Mouse (Mus musculus): ENCODE measurements around the gene Anxa8. TPM values are rescaled to one million over a fixed set of nuclear protein-coding genes. Genes with fewer than 3 reads are reported as not detected.

Gene Anxa8
- 4.9 and 6.2 TPM in 2 replicates for polyA plus RNA-seq (2012; rRNA removed)

DNA sequence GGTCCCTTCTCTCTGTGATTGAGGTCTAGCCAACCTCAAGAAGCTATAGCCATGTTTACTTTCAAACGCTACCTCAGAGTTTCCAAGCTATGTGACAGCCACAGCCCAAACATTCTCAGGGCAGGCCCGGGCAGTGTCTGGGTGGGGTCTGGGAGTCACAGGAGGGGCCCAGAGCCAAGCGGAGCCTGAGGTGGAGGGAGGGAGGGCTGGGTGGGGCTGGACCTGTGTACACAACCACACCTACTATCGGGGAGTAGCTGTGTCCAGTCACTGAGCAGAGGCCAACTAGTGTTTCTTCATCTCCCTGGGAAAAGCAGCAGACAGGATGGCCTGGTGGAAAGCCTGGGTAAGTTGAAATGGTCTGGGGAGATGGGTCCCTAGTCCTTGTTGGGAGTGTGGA, at the start of gene Anxa8:
TSS of gene Anxa8 (plus strand) at position 251 of the 400 bp plus-strand sequence.
- H3K27me3 ChIP-seq (ENCODE audit: control insufficient read depth, insufficient read depth, low read length) = no peaks in the 10 kb centered on the region
- H3K4me3 ChIP-seq (ENCODE audit: control insufficient read depth, insufficient read depth, low read length) = no peak within 1 kb of the TSS
- no peak within 1 kb of the TSS for H3K27ac ChIP-seq (ENCODE audit: control insufficient read depth, insufficient read depth, low read length)
- no peaks in the 10 kb centered on the region for H3K36me3 ChIP-seq (ENCODE audit: control insufficient read depth, insufficient read depth, low read length)
- TF ChIP-seq CTCF (IDR thresholded peaks at IDR 0.05; ENCODE audit: borderline replicate concordance, control insufficient read depth, extremely low read depth, insufficient read depth, low read length, poor library complexity) (no peak), POLR2A (IDR thresholded peaks at IDR 0.05; ENCODE audit: control insufficient read depth, extremely low read depth, insufficient read depth, low read length, poor library complexity) (no peak)
- 77% methylated on average over 4 of the region's 4 CpGs for WGBS
- no peak for DNase-seq
- H3K4me1 ChIP-seq (replicated peaks; ENCODE audit: control insufficient read depth, insufficient read depth, low read length) = no peaks in the 10 kb centered on the region

GRCm38 (mm10) chr14:34041241-34041640, 44.5 kb upstream of the Anxa8 start:
- no peak overlapping the region for H3K4me3 ChIP-seq (ENCODE audit: control insufficient read depth, insufficient read depth, low read length)
- H3K27me3 ChIP-seq (ENCODE audit: control insufficient read depth, insufficient read depth, low read length) = no peaks in the 10 kb centered on the region
- DNase-seq = no peak
- H3K27ac ChIP-seq (ENCODE audit: control insufficient read depth, insufficient read depth, low read length) = no peak overlapping the region
- 91% methylated on average over 4 of the region's 4 CpGs for WGBS
- no peak for TF ChIP-seq POLR2A (IDR thresholded peaks at IDR 0.05; ENCODE audit: control insufficient read depth, extremely low read depth, insufficient read depth, low read length, poor library complexity)
- TF ChIP-seq CTCF (IDR thresholded peaks at IDR 0.05; ENCODE audit: borderline replicate concordance, control insufficient read depth, extremely low read depth, insufficient read depth, low read length, poor library complexity) = no peak
- no peaks in the 10 kb centered on the region for H3K36me3 ChIP-seq (ENCODE audit: control insufficient read depth, insufficient read depth, low read length)
- no peaks in the 10 kb centered on the region for H3K4me1 ChIP-seq (replicated peaks; ENCODE audit: control insufficient read depth, insufficient read depth, low read length)

GRCm38 (mm10) chr14:34043341-34043740, 42.4 kb upstream of the Anxa8 start:
- Histone ChIP-seq H3K4me1 (replicated peaks; ENCODE audit: control insufficient read depth, insufficient read depth, low read length) (no peaks in the 10 kb centered on the region), H3K4me3 (ENCODE audit: control insufficient read depth, insufficient read depth, low read length) (no peak overlapping the region), H3K27ac (ENCODE audit: control insufficient read depth, insufficient read depth, low read length) (no peak overlapping the region), H3K27me3 (ENCODE audit: control insufficient read depth, insufficient read depth, low read length) (no peaks in the 10 kb centered on the region), H3K36me3 (ENCODE audit: control insufficient read depth, insufficient read depth, low read length) (no peaks in the 10 kb centered on the region)
- 73% methylated on average over 3 of the region's 3 CpGs for WGBS
- TF ChIP-seq CTCF (IDR thresholded peaks at IDR 0.05; ENCODE audit: borderline replicate concordance, control insufficient read depth, extremely low read depth, insufficient read depth, low read length, poor library complexity) = no peak
- TF ChIP-seq POLR2A (IDR thresholded peaks at IDR 0.05; ENCODE audit: control insufficient read depth, extremely low read depth, insufficient read depth, low read length, poor library complexity) = no peak
- DNase-seq = no peak

DNA sequence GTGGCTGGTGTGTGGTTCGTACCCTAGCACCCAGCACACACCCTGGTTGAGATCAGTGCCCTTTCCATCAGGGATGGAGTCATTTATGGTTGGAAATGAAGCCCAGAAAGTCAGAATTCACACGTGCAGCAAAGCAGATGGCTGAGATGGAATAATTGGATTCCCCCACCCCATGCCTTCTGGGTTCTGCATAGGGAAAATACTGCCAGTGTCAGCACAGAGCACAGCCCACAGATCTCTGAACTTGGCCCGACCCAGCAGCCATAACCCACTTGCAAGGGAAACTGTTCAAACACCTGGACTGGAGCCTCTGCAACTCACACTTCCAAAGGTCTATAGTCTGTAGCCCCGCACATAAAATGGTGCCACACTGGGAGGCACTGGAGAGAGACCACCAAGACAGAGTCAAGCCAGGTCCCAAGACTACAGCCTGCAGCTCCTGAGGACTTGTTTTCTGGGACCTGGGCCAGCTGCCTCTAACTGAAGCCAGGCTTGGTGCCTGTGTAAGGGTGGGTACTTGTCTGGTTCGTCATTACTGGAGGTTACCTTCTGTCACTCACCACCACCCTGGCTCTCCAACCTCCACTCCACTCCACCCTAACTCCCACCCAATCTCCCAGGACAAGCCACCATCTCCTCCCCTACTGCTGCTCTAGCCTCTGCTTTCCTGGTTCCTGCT, 35.5 kb upstream of the Anxa8 start:
- no peaks in the 10 kb centered on the region for H3K36me3 ChIP-seq (ENCODE audit: control insufficient read depth, insufficient read depth, low read length)
- H3K27ac ChIP-seq (ENCODE audit: control insufficient read depth, insufficient read depth, low read length) = no peak overlapping the region
- no peak overlapping the region for H3K4me3 ChIP-seq (ENCODE audit: control insufficient read depth, insufficient read depth, low read length)
- WGBS = 76% methylated on average over 5 of the region's 5 CpGs
- no peaks in the 10 kb centered on the region for H3K27me3 ChIP-seq (ENCODE audit: control insufficient read depth, insufficient read depth, low read length)
- H3K4me1 ChIP-seq (replicated peaks; ENCODE audit: control insufficient read depth, insufficient read depth, low read length) = no peaks in the 10 kb centered on the region
- DNase-seq = no peak
- TF ChIP-seq CTCF (IDR thresholded peaks at IDR 0.05; ENCODE audit: borderline replicate concordance, control insufficient read depth, extremely low read depth, insufficient read depth, low read length, poor library complexity) = no peak
- no peak for TF ChIP-seq POLR2A (IDR thresholded peaks at IDR 0.05; ENCODE audit: control insufficient read depth, extremely low read depth, insufficient read depth, low read length, poor library complexity)

DNA sequence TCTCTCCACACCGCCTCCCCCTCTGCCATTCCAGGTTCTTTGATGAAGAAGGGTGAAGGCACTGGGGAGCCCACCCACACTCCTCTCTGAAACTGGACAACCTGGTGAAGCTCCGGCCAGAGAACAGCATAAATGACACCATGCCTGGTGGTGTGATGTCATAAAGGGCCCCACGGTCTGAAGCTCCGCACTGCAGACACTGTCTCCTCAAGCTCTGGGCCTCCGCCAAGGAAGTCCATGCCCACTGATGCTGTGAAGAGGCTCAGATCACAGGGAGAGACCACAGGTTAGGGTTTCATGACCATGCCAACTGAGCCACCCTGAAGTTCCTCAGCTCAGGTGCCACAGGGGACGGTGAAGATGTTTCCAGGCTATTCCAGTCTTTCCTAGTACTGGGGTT, 33.3 kb upstream of the Anxa8 start, which contains the start of gene Antxrl:
TSS of gene Antxrl (plus strand) at position 192 of the 400 bp plus-strand sequence.
- Histone ChIP-seq H3K27ac (ENCODE audit: control insufficient read depth, insufficient read depth, low read length) (no peak within 1 kb of the TSS), H3K36me3 (ENCODE audit: control insufficient read depth, insufficient read depth, low read length) (no peaks in the 10 kb centered on the region), H3K4me3 (ENCODE audit: control insufficient read depth, insufficient read depth, low read length) (no peak within 1 kb of the TSS), H3K27me3 (ENCODE audit: control insufficient read depth, insufficient read depth, low read length) (no peaks in the 10 kb centered on the region), H3K4me1 (replicated peaks; ENCODE audit: control insufficient read depth, insufficient read depth, low read length) (no peaks in the 10 kb centered on the region)
- DNase-seq = no peak
- 92% methylated on average over 6 of the region's 6 CpGs for WGBS
- TF ChIP-seq CTCF (IDR thresholded peaks at IDR 0.05; ENCODE audit: borderline replicate concordance, control insufficient read depth, extremely low read depth, insufficient read depth, low read length, poor library complexity) (no peak), POLR2A (IDR thresholded peaks at IDR 0.05; ENCODE audit: control insufficient read depth, extremely low read depth, insufficient read depth, low read length, poor library complexity) (no peak)

DNA sequence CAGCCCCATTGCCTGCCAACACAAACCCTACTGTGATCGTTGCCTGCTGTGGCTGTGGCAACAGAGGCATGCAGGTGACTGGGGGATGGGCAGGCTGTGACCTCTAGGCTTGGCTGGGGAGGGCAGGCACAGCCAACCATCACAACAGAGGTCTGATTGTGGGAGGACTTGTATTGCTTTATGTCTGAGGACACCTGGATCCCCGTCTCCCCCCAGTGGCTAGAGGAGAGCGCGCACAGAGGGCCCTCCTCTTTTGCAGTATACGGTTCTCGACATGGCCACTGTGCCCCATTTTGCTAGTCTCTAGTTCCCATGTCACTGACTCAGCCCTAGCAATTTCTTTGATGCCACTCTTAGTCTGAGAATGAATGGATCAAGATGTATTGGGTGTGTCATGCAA, 14.1 kb upstream of the Anxa8 start:
- TF ChIP-seq CTCF (IDR thresholded peaks at IDR 0.05; ENCODE audit: borderline replicate concordance, control insufficient read depth, extremely low read depth, insufficient read depth, low read length, poor library complexity) (no peak), POLR2A (IDR thresholded peaks at IDR 0.05; ENCODE audit: control insufficient read depth, extremely low read depth, insufficient read depth, low read length, poor library complexity) (no peak)
- 76% methylated on average over 6 of the region's 6 CpGs for WGBS
- Histone ChIP-seq H3K36me3 (ENCODE audit: control insufficient read depth, insufficient read depth, low read length) (no peaks in the 10 kb centered on the region), H3K4me1 (replicated peaks; ENCODE audit: control insufficient read depth, insufficient read depth, low read length) (no peaks in the 10 kb centered on the region), H3K27ac (ENCODE audit: control insufficient read depth, insufficient read depth, low read length) (no peak overlapping the region), H3K4me3 (ENCODE audit: control insufficient read depth, insufficient read depth, low read length) (no peak overlapping the region), H3K27me3 (ENCODE audit: control insufficient read depth, insufficient read depth, low read length) (no peaks in the 10 kb centered on the region)
- DNase-seq = no peak
